Mouse (Mus musculus) ovary, postnatal 10 days (tissue): Measurements from ENCODE around the gene Tspan12.
"Not testable (repeated sequence)": the region's sequence is repeated elsewhere in the genome, so short reads cannot be mapped to it uniquely, and the experiment has no call there.

Experiments used
- DNase-seq: peaks from one replicate; pipeline ENCODE4 v3.0.0; 2022; ENCODE audit warnings: low spot score

Tspan12 gene

GRCm38 (mm10) chr6:21828001-21828400 is 24.3 kb downstream of the Tspan12 start:
- no peak for DNase-seq

- no peak for DNase-seq
These were observed 28.6 kb downstream of the Tspan12 start for GRCm38 (mm10) chr6:21823694-21824093.

- DNase-seq = no peak
These were observed 29.0 kb downstream of the Tspan12 start for GRCm38 (mm10) chr6:21823281-21823680.

DNA sequence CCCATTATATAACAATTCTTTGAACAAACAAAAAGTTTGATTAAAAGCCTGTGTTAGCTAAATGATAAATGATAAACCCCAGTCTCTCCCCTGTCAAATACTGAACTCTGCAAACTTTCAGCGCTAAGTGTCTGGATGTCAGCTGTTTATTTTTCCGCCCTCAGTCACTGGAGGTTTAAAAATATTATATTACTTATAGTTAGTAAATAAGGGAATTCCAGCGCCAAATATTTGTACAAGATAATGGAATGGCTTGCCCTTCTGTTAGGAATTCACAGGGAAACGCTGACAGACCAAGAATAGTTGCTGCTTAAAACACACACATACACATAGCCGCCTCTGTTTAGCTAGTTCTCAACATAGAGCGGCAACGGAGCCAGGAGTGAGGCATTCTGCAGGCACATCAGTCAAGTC is 29.6 kb downstream of the Tspan12 start:
- no peak for DNase-seq

GRCm38 (mm10) chr6:21818107-21818807 is 34.1 kb downstream of the Tspan12 start:
- DNase-seq = no peak

GRCm38 (mm10) chr6:21806005-21806404 is 46.3 kb downstream of the Tspan12 start:
- no peak for DNase-seq

GRCm38 (mm10) chr6:21805013-21805570 is 47.2 kb downstream of the Tspan12 start:
- no peak for DNase-seq

- DNase-seq = no peak
These were observed 48.6 kb downstream of the Tspan12 start for GRCm38 (mm10) chr6:21803483-21804340.

DNA sequence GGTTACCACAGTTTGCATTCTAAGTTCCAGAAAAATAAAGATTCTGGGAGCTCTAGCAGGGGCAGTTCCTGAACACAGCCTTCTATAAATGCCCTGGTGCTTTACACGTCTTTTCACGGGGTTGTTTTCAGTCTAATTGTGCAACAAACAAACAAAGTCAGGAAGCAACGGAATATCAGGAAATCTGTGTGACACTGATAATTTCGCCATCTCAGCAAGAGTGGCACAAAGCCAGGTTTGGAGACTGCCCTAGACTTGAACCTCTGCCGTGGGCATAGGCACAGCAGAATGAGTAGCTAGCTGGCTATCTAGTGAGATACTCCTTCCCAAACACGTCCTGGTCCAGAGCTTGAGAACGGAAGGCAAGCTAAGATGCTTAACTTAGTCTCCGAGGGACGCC is 53.7 kb downstream of the Tspan12 start:
- no peak for DNase-seq

DNA sequence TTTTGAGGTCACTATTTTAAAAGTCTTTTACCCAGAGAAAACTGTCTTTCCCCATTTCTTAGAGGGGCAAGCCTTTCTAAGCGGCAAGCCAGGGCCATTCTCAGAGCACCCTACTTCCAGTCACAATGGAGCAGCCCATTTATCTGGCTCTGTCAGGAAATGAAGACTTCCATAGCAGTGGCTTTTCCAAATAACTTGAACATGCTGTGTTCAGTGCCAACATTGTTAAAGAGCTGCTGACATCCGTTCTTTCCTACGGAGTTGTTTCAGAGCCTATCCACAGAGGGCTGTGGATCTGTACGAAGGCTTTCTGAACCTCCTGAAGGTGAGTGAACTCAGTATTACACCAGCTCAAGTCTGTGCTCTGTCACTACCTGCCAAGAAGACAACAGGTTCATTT is 55.2 kb downstream of the Tspan12 start:
- no peak for DNase-seq

- no peak for DNase-seq
These were observed 55.9 kb downstream of the Tspan12 start for GRCm38 (mm10) chr6:21796413-21796812.

- DNase-seq = no peak
These were observed 56.9 kb downstream of the Tspan12 start for GRCm38 (mm10) chr6:21795410-21795809.

DNA sequence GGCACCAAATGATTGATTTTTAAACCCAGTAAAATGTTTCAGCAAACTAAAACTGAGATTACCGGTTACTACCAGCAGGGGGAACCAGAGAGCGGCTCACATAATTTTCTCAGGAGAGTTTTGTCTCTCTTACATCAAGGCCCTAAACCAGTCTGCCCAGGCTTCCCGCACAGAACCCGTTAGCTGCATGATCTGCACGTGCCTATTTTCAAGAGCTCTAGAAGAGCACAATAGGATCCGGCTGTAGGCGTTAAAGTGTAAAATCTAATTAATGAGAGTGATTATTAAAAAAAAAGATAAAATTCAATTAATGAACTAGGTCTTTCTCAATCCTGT is 57.3 kb downstream of the Tspan12 start:
- DNase-seq = peak; percentile 18

- no peak for DNase-seq
These were observed 57.8 kb downstream of the Tspan12 start for GRCm38 (mm10) chr6:21794337-21795071.

- DNase-seq = no peak
These were observed 61.0 kb downstream of the Tspan12 start for GRCm38 (mm10) chr6:21791307-21791706.

GRCm38 (mm10) chr6:21790550-21791086 is 61.7 kb downstream of the Tspan12 start:
- no peak for DNase-seq

- DNase-seq = no peak
These were observed 62.3 kb downstream of the Tspan12 start for GRCm38 (mm10) chr6:21790036-21790435.

DNA sequence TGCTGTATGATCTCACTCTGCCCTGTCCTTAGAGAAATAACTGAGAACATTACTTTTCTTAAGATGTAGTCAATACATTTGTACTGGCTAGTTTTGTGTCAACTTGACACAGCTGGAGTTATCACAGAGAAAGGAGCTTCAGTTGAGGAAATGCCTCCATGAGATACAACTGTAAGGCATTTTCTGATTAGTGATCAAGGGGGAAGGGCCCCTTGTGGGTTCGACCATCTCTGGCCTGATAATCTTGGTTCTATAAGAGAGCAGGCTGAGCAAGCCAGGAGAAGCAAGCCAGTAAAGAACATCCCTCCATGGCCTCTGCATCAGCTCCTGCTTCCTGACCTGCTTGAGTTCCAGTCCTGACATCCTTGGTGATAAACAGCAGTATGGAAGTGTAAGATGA is 62.7 kb downstream of the Tspan12 start:
- not testable (repeated sequence) for DNase-seq

GRCm38 (mm10) chr6:21787757-21788156 is 64.6 kb downstream of the Tspan12 start:
- DNase-seq = no peak

DNA sequence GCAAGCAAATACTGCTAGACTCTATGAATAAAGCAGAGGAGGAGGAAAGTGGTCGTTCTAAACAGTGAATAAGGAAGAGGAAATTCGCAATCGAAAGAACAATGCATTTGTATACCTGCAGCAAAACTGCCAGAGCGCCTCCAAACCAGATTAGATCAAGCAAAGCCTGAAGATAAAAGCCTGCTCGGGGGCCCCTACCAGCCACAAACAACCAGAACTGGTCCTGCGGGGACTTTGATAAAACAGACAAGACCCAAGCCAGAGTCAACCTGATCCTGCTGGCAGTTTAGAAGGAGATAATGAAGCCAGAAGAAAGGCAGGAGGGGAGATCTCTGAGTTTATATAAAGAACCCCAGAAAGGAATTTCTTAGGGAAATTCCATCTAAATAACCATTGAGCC is 65.0 kb downstream of the Tspan12 start:
- no peak for DNase-seq

- no peak for DNase-seq
These were observed 78.0 kb downstream of the Tspan12 start for GRCm38 (mm10) chr6:21774213-21774916.

DNA sequence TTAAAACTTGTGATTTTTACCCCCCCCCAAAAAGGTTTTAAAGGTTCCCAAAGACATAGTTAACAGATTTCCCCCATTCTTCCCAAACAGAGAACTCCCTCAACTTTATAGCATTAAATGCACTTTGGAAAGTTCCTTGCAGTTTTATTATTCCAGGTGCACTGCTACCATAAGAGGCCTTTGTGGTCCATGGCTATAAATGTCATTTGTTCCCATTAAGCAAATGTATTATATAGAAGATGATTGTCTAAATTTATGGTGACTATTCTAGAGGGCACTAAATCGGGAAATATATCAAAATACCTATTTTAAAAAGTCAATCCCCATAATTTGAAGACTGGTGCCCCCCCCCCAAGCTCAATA is 82.9 kb downstream of the Tspan12 start:
- no peak for DNase-seq
